Mouse (Mus musculus) kidney, adult 8-10 months (tissue): Measurements from ENCODE around the gene Sec24d.
A peak's percentile ranks its signal among the peaks of the same experiment; 100 is the strongest.
"Not testable (repeated sequence)": the region's sequence is repeated elsewhere in the genome, so short reads cannot be mapped to it uniquely, and the experiment has no call there.

Experiments
- DNase-seq, 2 experiments: peaks; one replicate each; pipeline ENCODE4 v3.0.0; 2022

Gene Sec24d

DNA sequence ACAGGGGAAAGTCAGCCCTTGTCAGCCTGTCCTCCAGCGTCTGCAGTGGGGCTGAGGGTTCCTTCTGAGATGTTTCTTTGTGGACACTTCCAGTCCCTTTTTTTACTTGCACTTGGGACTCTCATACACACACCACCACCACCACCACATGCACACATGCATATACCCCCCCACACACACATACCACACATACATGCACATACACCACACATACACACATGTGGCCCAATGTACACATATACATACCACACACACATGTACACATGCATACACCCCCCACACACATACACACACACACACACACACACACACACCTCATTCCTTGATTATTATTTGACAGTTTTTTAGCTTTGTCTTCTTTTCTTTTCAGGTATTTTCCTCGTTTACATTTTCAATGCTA lies 73.8 kb downstream of the Sec24d start:
- DNase-seq = no peak

DNA sequence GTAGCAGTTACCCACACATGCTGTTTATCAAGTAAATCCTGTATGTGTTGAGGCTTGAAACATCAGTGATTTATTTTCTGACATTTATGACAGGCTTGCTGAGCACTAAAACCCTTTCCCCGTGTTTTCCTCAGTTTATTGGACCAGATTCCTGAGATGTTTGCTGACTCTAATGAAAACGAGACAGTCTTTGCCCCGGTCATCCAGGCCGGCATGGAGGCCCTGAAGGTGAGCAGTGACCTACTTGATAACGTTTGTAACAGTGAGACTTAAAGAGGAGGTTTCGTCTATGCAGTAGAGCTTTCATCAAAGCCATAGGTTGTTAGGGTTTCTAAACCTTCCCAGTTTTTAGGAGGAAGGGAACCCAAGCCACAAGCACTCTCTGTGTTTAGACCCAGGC lies 76.4 kb downstream of the Sec24d start:
- DNase-seq = no peak

DNA sequence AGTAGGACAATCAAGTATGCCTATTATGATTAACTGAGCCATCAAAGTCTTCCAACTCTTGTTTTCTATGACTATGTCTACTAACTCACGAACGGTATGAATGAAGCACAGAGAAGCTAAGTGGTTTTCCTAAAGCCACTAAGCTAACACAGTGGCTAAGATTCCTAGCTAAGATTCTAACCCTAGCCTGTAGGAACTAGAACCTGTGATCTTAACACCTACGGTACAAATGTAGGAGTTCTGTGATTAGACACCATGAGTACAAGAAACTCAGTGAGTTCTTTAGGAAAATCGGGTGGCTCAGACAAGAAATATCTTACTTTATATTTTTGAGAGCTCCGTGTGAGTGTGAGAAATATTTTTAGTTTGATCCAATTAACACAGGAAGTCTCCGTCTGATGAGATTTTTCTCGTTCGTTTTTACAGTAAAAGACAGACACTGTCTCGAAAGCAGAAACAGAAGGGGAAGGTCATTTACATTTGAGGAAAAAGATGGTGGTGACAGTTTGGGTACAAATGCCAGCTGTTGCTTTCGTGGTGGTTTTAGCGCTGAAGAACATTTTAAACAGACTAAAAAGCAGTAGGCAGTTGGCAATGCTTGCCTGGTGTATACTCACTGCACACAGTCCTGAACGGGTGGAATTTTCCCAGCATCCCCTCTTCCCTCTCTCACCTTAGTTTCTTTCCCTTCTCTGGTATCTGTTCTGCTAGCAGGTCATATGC lies 81.0 kb downstream of the Sec24d start:
- no peak for DNase-seq

DNA sequence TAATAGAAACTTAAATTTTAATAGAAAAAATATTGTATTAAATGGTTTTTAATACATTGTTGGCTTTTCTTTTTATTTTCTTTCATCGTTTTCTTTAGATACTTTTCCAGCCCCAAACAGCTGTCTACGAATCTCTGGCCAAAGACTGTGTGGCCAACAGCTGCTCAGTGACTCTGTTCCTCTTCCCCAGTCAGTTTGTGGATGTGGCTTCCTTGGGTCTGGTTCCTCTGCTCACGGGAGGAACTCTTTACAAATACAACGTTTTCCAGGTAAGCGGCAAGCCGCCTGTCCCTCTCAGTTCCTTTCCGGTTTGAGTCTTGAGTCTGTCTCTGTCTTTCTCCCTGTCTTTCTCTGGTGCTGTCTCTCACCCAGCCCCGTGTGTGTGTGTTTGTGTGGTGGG lies 83.3 kb downstream of the Sec24d start:
- no peak for DNase-seq

DNA sequence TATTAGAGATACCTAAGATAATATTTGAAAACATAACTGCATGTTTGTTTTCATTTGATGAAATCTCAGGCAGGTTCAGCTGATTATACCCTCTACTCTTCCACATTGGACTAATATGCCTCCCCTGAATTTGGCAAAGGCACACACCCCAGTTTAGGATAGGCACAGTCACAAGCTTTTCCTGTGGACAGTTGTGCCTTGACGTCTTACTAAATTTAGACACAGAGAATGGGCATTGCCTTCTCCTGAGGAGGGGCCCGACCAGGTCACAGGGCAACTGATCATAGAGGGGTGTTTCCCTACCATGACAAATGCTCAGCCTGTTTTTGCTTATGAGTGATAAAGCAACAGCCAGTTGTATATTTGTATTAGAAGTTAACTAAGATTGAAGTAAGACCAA lies 84.3 kb downstream of the Sec24d start:
- DNase-seq = no peak

DNA sequence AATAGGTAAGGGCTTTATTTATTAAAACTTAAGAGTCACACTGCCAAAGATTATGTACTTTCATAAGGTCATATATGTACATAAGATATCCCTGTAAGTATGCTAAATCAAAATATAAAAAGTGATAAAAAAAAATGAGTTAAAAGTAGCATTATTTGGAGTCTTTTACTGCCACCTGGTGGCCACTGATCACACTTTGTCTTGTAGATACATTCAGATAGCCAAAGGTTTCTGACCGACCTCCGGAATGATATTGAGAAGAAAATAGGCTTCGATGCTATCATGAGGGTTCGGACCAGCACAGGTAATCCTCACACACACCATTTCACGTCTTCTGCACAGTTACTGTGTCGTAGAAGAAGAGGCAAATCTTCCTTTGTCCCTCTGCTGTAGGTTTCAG lies 85.9 kb downstream of the Sec24d start:
- DNase-seq = peak; percentile 22 to 44

DNA sequence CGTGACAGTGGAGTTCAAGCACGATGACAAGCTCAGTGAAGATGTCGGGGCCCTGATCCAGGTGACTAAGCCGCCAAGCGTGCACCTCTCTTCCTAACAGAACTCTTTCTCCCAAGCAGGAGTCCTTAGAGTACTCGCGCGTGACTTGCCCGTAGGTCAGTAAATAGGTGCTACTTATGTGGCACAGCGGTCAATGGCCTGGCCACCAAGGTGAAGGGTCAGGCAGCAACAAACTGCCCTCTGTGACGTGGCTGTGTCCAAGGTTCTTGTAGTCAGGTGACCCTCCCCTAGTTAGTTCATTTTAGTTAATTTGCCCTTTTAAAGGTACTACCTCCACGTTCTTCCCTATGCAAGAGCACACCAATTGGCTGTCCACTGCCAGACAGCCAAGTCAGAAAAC lies 86.4 kb downstream of the Sec24d start:
- DNase-seq = peak; percentile 34 to 50

DNA sequence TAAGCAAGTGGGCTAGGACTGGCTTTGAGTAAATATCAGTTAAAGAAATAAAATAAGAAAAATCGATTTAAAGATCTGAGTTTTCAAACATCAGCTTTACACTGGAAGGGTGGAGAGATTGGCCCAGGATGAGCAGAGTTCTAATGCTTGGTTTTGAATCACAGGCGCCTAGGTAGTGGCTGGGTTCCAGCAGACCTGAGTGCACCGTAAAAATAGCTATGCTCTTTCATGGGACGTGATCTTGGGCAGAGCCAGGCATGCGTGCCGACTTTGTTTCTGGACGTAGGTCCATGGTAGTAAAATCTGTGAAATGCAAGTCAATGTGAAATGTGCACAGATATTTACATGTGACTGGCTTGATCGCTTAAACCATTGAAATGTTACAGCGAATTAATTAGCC lies 87.1 kb downstream of the Sec24d start:
- no peak for DNase-seq

DNA sequence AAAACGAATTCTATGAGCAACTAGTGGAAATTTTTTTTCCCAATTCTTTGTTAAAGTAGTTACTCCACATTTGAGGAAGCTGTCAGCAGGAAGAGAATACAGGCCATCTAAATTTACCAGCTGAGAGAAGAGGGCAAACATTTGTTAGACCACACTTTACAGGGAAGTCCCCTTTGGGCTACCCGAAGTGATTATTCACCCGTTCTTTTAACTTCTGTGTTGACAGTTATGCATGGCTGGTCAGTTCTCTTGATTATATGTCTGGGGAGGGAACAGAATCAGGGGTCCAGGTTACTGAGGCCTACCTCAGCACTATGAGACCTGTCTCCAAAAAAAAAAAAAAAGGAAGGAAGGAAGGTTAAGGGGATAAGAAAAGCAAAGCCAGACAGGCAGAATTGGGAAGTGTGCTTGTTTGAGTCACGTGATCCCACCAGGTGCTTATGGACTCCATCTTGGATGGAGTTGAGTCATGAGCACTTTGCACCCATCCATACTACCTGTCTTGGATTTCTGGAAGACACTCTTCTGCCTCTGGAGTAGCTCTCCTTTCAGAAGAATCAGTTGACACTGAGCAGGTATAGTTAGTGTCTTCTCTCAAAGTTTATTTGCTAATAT lies 89.2 kb downstream of the Sec24d start:
- DNase-seq = no peak

DNA sequence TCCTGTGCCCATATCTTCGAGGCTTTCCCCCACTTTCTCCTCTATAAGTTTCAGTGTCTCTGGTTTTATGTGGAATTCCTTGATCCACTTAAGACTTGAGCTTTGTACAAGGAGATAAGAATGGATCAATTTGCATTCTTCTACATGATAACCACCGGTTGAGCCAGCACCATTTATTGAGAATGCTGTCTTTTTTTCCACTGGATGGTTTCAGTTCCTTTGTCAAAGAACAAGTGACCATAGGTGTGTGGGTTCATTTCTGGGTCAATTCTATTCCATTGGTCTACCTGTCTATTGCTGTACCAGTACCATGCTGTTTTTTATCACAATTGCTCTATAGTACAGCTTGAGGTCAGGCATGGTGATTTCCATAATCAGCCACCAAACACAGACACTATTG lies 99.6 kb downstream of the Sec24d start:
- DNase-seq = not testable (repeated sequence)

DNA sequence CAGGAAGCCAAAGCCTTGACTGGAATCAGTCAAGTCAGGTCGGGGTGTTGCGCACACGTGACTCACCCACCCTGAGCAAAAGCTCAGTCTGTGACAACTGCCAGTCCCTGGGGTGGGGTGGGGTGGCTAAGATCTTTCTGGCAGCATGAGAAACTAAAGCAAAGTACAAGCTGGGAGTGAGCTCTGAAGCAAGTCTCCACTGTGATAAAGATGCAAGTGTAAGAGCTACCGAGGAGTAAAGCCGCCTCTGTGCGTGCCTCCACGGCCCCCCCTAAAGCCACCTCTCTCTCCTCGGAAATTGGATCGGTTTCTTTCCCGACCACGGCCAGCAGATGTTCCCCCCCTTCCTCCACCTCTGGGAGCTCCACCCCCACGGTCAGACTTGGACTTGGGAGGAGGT lies 101.9 kb downstream of the Sec24d start:
- DNase-seq = no peak

DNA sequence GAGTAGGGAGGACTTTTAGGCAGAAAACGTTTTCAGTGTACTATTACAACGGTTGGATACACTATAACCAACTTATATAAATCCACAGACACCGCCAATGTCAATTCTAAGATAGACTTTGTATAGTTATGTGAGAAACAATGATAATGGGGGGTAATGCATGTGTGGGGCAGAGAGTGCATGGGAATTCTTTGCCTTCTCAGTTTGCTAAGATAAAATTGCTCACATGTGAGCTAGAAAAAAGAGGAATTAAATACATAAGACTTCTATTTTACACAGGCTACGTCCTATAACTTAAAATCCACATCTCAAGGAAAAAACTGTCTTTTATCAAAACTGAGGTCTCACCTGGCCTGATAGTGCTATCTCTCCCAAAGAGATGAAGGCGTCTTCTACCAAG lies 103.7 kb downstream of the Sec24d start:
- DNase-seq = no peak

DNA sequence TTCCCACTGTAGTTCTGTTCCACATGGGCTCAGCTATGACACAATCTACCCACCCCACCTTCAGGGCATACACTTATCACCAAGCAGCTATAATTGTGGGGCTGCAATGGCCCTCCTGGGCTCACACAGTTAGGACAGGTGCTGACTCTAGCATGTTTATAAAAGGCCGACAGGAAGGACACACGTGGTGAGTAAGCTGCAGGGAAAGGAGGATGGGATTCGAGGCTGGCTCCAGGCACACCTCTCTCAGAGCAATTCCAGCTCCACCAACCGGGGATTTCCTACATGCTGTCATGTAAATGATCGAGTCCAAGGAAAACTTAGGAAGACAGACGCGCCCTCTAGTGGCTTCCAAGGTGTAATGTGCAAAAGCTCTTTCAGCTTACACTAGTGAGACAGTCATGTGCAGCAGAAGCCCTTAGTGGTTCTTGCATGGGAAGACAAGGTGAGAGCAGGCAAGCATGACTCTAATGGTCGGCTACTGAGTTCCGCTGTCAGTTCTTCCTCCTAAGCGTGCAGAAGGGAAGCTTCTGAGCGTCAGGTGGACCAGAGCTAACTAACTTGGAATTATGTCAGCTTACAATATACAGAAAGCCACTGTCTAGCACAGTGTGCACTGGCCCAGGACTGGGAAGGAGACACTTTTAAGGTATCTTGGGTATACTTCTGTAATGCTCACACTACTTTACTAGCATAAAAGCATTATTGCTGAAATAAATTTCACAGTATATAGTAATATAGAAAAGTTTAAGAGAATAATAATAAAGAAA lies 104.7 kb downstream of the Sec24d start:
- DNase-seq = peak; percentile 42 to 76

DNA sequence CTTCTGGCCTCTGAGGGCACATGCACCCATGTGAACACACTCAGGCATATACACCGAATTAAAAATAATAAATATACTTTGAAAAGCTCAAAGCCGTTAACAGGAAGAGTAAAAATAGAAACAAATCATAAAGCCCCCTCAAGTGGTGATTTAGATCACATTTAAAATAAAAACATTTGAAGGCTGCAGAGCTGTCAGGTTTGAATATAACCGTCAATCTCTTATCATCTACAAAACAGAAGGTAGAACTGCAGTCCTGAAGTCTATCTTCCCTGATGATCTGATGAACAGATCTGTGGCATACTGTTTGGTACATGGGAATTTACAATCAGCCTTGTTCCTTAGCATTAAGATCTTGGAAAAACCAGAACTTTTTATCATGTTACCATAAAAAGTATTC lies 109.3 kb downstream of the Sec24d start:
- DNase-seq = no peak

DNA sequence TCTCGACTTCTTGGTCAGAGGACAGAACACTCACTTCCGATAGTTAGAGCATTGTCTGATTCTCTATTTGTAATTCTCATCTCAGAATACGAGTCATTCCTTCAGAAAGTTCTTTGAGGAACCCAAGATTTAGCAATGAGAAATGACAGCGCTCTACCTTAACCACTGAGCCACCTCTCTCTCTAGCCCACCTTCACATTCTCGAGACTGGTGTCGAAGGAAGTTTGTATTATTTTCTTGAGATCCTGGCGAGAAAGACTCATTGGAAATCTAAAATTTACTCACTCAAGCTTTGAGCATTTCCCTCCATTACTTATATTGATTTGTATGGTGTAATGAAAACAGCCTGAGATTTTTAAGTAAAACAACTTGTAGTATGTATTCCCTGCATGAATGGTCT lies 117.2 kb downstream of the Sec24d start:
- no peak for DNase-seq

DNA sequence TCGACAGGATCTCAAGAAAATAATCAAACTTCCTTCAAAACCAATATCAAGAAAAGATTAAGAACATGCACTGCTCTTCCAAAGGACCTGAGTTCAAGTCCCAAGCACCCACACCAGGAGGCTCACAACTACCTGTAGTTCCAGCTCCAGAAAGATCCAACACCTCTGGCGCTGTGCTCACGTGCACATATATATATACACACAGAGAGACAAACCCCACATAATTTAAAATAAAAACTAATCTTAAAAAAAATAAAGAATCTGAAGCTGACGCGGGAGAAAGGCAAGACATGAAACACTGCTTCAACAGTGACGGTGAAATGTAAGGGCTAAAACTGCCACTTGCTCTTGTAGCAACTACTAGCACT lies 117.8 kb downstream of the Sec24d start:
- peak in 1 of 2 experiments; percentile 11 for DNase-seq

DNA sequence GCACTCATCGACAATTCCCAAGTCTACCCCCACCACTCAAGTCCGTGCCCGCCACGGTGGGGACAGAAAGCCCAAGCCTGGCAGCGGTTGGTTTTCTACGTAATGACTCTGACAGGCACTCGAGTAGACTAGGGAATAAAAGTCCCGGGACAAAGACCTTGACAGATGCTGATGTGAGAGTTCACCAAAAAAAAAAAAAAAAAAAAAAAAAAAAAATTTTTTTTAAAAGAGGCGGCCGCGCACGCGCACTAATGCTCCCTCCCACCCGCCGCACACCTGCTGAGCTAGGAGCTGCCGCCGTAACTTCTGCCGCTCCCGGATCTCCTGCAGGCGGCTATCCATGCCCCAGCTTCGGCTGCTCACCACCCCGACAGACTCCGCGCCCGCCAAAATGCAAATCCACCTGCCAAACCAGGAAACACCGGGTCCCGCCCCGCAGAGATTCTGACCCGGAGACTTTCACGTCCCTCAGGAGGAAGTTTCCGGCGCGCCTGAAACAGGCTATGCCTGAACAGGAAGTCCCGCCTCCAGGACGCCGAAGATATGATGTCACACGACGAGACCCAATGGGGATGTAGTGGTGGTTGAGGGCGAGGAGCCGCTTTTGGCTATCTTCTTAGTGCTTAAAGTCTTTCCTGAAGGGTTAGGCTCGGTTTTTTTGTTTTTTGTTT lies 118.4 kb downstream of the Sec24d start, which contains the start of gene Mettl14:
TSS of gene Mettl14 (minus strand) at position 623 of the 671 bp plus-strand sequence.
- peak; percentile 96 for DNase-seq

DNA sequence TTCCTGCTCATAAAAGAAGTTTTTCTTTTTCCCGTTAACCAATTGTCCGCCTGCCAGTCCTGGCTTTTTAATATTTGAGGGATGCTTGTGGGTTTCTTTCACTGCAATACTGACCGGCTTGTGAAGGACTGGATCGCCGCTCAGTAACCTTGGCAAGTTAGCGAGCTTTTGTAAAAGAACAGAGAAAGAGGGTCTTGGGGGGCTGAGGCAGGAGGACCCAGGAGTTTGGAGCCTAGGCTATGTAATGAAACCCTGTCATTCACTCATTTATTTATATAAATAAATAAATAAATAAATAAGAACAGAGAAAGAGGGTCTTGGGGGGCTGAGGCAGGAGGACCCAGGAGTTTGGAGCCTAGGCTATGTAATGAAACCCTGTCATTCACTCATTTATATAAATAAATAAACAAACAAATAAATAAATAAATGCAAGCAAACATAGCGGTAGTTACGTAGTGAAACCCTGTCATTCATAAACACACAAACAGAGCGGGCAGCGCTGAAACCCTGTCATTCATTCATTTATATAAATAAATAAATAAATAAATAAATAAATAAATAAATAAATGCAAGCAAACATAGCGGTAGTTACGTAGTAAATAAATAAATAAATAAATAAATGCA lies 119.0 kb downstream of the Sec24d start:
- DNase-seq = not testable (repeated sequence)

DNA sequence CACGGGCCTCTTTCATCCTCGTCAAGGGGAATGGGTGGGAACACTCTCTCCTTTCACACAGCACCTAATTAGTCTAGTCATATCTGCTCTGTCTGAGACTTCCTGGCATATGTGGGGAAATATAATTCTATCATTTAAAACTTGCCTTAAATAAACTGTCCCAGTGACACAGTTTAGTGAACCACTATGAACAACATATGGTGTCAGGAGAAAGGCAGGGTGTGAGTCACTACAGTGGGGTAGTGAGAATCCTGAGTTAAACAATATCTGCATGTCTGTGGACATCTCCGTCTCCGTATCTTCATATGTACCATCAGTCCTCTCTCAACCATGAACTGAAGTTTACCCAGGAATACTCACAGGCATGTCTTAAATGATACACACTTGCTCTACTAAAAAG lies 123.9 kb downstream of the Sec24d start:
- DNase-seq = no peak

DNA sequence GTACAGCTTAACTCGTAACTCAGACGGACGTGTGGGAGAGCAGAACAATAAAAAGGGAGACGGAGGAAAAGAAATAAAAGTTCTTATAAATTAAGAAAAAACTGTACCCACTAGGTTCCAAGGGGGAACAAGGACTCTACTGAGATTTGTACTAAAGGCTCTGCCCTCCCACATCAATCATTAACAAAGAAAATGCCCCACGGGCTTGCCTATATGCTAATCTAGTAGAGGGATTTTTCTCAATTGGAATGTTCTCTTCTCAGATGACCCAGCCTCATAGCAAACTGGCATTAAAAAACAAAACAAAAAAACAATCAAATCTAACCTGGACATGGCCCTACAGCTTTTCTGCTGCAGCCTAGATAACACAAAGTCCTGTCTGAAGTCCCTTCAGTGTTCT lies 128.4 kb downstream of the Sec24d start:
- peak; percentile 30 to 66 for DNase-seq

DNA sequence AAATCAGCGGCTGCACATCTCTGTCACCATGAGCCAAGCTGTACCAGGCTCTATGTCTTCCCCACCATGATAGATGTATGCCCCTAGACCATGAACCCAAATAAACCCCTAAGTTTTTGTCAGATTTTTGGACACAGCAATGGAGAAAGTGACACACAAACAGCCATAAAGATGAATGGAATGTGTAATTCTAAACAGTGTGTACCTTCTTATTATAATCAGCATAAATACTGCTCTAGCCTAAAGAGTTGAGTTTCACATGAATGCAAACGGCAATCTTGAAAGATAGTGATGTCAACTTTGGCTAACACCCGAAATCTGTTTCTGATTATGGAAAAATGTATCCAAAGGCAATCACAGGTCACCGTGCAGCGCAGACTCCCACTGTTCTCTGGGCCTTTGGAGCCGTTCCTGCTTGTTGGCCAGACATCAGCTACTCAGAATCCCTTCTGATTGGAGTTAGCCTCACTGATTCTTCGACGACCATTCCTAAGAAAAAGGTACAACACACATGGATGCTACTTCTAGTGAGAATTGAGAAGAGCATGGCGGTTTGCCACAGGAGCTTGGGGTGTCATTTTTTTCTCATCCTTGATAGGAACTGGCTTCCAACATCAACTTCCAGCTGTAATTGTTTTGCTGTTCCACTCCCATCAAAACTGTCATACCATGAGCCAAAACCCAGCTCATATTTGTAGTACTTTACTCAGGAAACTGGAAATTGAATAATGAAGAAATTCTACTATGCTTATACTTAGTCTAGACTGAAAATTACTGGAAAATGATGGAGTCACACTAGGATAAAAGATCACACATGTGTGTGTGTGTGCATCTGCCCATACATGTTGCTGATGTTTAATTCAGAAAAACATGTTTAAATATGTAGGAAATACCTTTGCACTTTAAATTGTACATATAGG lies 130.6 kb downstream of the Sec24d start:
- DNase-seq = no peak

DNA sequence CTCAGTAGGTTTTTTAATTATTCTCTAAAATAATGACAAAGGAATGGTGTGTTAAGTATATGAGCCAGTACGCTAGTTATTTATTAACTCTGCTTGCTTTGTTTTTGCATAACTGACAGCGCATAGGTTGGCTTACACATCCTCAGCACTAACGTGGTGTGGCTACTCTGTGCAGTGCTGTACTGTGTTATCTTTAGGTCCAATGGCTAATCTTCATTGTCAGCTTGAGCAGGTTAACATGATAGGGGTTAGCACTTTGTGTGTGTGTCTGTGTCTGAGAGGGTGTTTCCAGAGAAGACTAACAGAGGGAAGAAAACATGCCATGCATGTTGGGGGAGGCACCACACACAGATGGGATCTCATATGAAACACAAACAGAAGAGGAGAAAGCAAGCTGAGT lies 137.7 kb downstream of the Sec24d start:
- DNase-seq = no peak
